Mouse (Mus musculus) retina, postnatal 1 day (tissue): ENCODE results near the gene 4931440F15Rik.
A peak's percentile ranks its signal among the peaks of the same experiment; 100 is the strongest.

ENCODE experiments used
- DNase-seq: peaks from one replicate; pipeline ENCODE4 v3.0.0-alpha.2; 2012

Gene 4931440F15Rik

GRCm38 (mm10) chr11:29801432-29802427, 23.7 kb downstream of the 4931440F15Rik start:
- DNase-seq: no peak

- DNase-seq: no peak
Measured at GRCm38 (mm10) chr11:29799839-29800238, 25.6 kb downstream of the 4931440F15Rik start.

GRCm38 (mm10) chr11:29795106-29795505, 30.4 kb downstream of the 4931440F15Rik start:
- DNase-seq: no peak

GRCm38 (mm10) chr11:29794475-29794874, 31.0 kb downstream of the 4931440F15Rik start:
- no peak for DNase-seq

GRCm38 (mm10) chr11:29790796-29791195, 34.7 kb downstream of the 4931440F15Rik start:
- no peak for DNase-seq

- DNase-seq: peak; percentile 70
Measured at GRCm38 (mm10) chr11:29788921-29789638, 36.4 kb downstream of the 4931440F15Rik start.

GRCm38 (mm10) chr11:29788499-29788898, 37.0 kb downstream of the 4931440F15Rik start:
- DNase-seq: peak; percentile 15

- DNase-seq: no peak
Measured at GRCm38 (mm10) chr11:29787473-29787872, 38.0 kb downstream of the 4931440F15Rik start.

- DNase-seq: no peak
Measured at GRCm38 (mm10) chr11:29786583-29787219, 38.8 kb downstream of the 4931440F15Rik start.

- peak; percentile 48 for DNase-seq
Measured at GRCm38 (mm10) chr11:29779409-29780026, 46.0 kb downstream of the 4931440F15Rik start.

GRCm38 (mm10) chr11:29778936-29779335, 46.5 kb downstream of the 4931440F15Rik start:
- no peak for DNase-seq

GRCm38 (mm10) chr11:29777964-29778363, 47.5 kb downstream of the 4931440F15Rik start:
- no peak for DNase-seq

GRCm38 (mm10) chr11:29774760-29775159, 50.7 kb downstream of the 4931440F15Rik start:
- DNase-seq: no peak

GRCm38 (mm10) chr11:29774296-29774695, 51.2 kb downstream of the 4931440F15Rik start:
- DNase-seq: peak; percentile 88
